Mouse (Mus musculus): ENCODE measurements around the gene Midn.
A peak's percentile ranks its signal among the peaks of the same experiment; 100 is the strongest.

Gene Midn

GRCm38 (mm10) chr10:80172527-80173292 is 24.6 kb downstream of the Midn start, which contains the start of gene 1600002K03Rik:
Gene 1600002K03Rik, plus strand, starts transcription at chr10:80172944.
- peak; percentile 87 for DNase-seq

GRCm38 (mm10) chr10:80173358-80173757 is 25.3 kb downstream of the Midn start:
- peak; percentile 46 for DNase-seq

- peak; percentile 41 for DNase-seq
Measured at GRCm38 (mm10) chr10:80173955-80174640, 26.0 kb downstream of the Midn start.

- DNase-seq = peak; percentile 37
Measured at GRCm38 (mm10) chr10:80174705-80175104, 26.6 kb downstream of the Midn start.

- DNase-seq = peak; percentile 43
Measured at GRCm38 (mm10) chr10:80175536-80176269, 27.6 kb downstream of the Midn start.

GRCm38 (mm10) chr10:80176270-80176834 is 28.3 kb downstream of the Midn start:
- peak; percentile 39 for DNase-seq

GRCm38 (mm10) chr10:80177441-80178279 is 29.6 kb downstream of the Midn start:
- DNase-seq = no peak

- DNase-seq = peak; percentile 54
Measured at GRCm38 (mm10) chr10:80179068-80180051, 31.3 kb downstream of the Midn start, which contains the start of gene Efna2. Gene Efna2, plus strand, starts transcription at chr10:80179482.

GRCm38 (mm10) chr10:80180288-80180687 is 32.2 kb downstream of the Midn start:
- peak; percentile 30 for DNase-seq

GRCm38 (mm10) chr10:80180823-80181222 is 32.8 kb downstream of the Midn start:
- no peak for DNase-seq

- DNase-seq = no peak
Measured at GRCm38 (mm10) chr10:80182547-80182946, 34.5 kb downstream of the Midn start.

GRCm38 (mm10) chr10:80186649-80187048 is 38.6 kb downstream of the Midn start:
- no peak for DNase-seq

- no peak for DNase-seq
Measured at GRCm38 (mm10) chr10:80187739-80188138, 39.7 kb downstream of the Midn start.

GRCm38 (mm10) chr10:80188453-80189024 is 40.5 kb downstream of the Midn start:
- DNase-seq = no peak

GRCm38 (mm10) chr10:80189999-80190398 is 41.9 kb downstream of the Midn start:
- no peak for DNase-seq

GRCm38 (mm10) chr10:80190491-80191051 is 42.5 kb downstream of the Midn start:
- peak; percentile 39 for DNase-seq

- DNase-seq = no peak
Measured at GRCm38 (mm10) chr10:80193976-80194375, 45.9 kb downstream of the Midn start.

GRCm38 (mm10) chr10:80194441-80194840 is 46.4 kb downstream of the Midn start:
- no peak for DNase-seq

GRCm38 (mm10) chr10:80196167-80196566 is 48.1 kb downstream of the Midn start:
- no peak for DNase-seq

All from cerebellum, adult 8-10 months (tissue).